Mouse (Mus musculus): ENCODE measurements around the gene Kbtbd6.

The Kbtbd6 gene

GRCm38 (mm10) chr14:79482251-79482661, 30.6 kb downstream of the Kbtbd6 start:
- peak; percentile 39 for DNase-seq

GRCm38 (mm10) chr14:79482747-79483355, 31.2 kb downstream of the Kbtbd6 start:
- DNase-seq: peak; percentile 53

GRCm38 (mm10) chr14:79483611-79484120, 32.0 kb downstream of the Kbtbd6 start:
- DNase-seq: no peak

GRCm38 (mm10) chr14:79486617-79486992, 35.0 kb downstream of the Kbtbd6 start:
- DNase-seq: peak; percentile 51

GRCm38 (mm10) chr14:79486993-79487731, 35.5 kb downstream of the Kbtbd6 start:
- DNase-seq: peak; percentile 68

- no peak for DNase-seq
Measured at GRCm38 (mm10) chr14:79488531-79488930, 36.9 kb downstream of the Kbtbd6 start.

GRCm38 (mm10) chr14:79489150-79489549, 37.5 kb downstream of the Kbtbd6 start:
- no peak for DNase-seq

GRCm38 (mm10) chr14:79490246-79490645, 38.6 kb downstream of the Kbtbd6 start:
- no peak for DNase-seq

GRCm38 (mm10) chr14:79494349-79494748, 42.7 kb downstream of the Kbtbd6 start:
- DNase-seq: no peak

GRCm38 (mm10) chr14:79499326-79499725, 47.7 kb downstream of the Kbtbd6 start:
- peak; percentile 44 for DNase-seq

GRCm38 (mm10) chr14:79500756-79501155, 49.1 kb downstream of the Kbtbd6 start:
- no peak for DNase-seq

GRCm38 (mm10) chr14:79503371-79504075, 51.9 kb downstream of the Kbtbd6 start:
- DNase-seq: no peak
